Mouse (Mus musculus): ENCODE results near the gene Csf2rb.
"Not testable (repeated sequence)": the region's sequence is repeated elsewhere in the genome, so short reads cannot be mapped to it uniquely, and the experiment has no call there.

GRCm38 (mm10) chr15:78327753-78328341 is 2.3 kb downstream of the Csf2rb start:
- TF ChIP-seq CTCF (IDR thresholded peaks at IDR 0.05); POLR2A (IDR thresholded peaks at IDR 0.05; ENCODE audit: insufficient read depth, low read depth, low read length): not testable (repeated sequence)
